Mouse (Mus musculus): Measurements from ENCODE around the gene Trdn.

Gene Trdn

DNA sequence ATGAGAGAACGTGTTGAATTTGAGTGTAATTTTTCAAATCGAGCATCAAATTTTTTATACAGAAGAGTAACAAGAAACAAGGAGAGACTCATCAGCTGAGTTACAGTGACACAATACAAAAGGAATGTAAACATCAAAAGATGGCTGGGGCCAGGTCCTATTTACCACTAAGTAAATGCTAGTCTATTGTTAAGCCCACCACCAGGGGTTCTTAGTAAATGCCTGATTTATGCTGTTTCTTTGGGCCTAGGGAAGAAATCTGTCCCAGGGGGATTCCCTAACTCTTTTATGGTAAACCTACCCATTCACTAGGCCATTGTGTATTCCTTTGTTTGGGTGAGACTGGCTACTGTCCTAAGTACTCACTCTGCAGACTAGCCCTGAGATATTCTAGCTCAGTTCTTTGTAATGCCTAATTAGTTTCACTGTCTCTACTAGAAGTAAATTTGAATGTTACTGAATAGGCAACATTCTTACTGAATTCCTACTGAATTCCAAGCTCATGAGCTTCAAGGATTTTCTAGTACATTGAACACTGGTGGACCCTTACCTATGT lies 295.2 kb downstream of the Trdn start:
- no peak for DNase-seq

Data from kidney, postnatal 10 days (tissue).